Mouse (Mus musculus) liver, embryonic 16.5 days (tissue): Measurements from ENCODE around the gene Fgf10. TPM values are rescaled to one million over a fixed set of nuclear protein-coding genes. Genes with fewer than 3 reads are reported as not detected.
A peak's percentile ranks its signal among the peaks of the same experiment; 100 is the strongest.

ENCODE experiments used
- ATAC-seq: fragments of 200-750 bp; cut with Nextera tagmentation; 2 replicates; pipeline ENCODE4 v1.8.0; 2017; ENCODE audit warnings: low read depth, mild to moderate bottlenecking, moderate number of reproducible peaks, moderate library complexity
- H3K27ac ChIP-seq: fragments of 300-500 bp; sonication (generic); 2 replicates; pipeline ENCODE4 v1.5.1; 2014; ENCODE audit warnings: mild to moderate bottlenecking, low read length
- H3K27me3 ChIP-seq: fragments of 300-500 bp; sonication (generic); 2 replicates; pipeline ENCODE4 v1.6.1; 2014; ENCODE audit warnings: low read depth, low read length, mixed read lengths; ENCODE audit not compliant: control insufficient read depth, insufficient read depth
- H3K36me3 ChIP-seq: fragments of 300-500 bp; sonication (generic); 2 replicates; pipeline ENCODE4 v1.6.1; 2014; ENCODE audit warnings: mild to moderate bottlenecking; ENCODE audit not compliant: control insufficient read depth, insufficient read depth
- H3K4me1 ChIP-seq: fragments of 300-500 bp; sonication (generic); 2 replicates; pipeline ENCODE4 v1.6.1; 2014; ENCODE audit warnings: low read depth, low read length, mixed read lengths; ENCODE audit not compliant: control insufficient read depth
- H3K4me2 ChIP-seq: fragments of 300-500 bp; sonication (generic); 2 replicates; pipeline ENCODE4 v1.6.1; 2014; ENCODE audit warnings: low read depth, low read length, mixed read lengths
- H3K4me3 ChIP-seq: fragments of 300-500 bp; sonication (generic); 2 replicates; pipeline ENCODE4 v1.5.1; 2014; ENCODE audit warnings: low read depth, mild to moderate bottlenecking, low read length
- H3K9ac ChIP-seq: fragments of 300-500 bp; sonication (generic); 2 replicates; pipeline ENCODE4 v1.6.1; 2014; ENCODE audit warnings: low read depth, low read length
- H3K9me3 ChIP-seq: fragments of 300-500 bp; sonication (generic); replicated peaks from 2 replicates; pipeline ENCODE4 v1.6.1; 2016; ENCODE audit warnings: low read length; ENCODE audit not compliant: control insufficient read depth
- whole genome bisulfite sequencing: fragments of 180-500 bp; shearing (Covaris S2); extraction: QIAGEN DNeasy Blood & Tissue Kit; methylation state at CpG from one replicate; pipeline ENCODE4 v1.1.7; 2014; ENCODE audit not compliant: insufficient replicate concordance; 5-methylcytosine and 5-hydroxymethylcytosine counted together
- polyA plus RNA-seq: library from polyadenylated mRNA; unstranded; fragments of >200 nt; fragmentation: Nextera tagmentation; extraction: Ambion mirVana; gene quantifications from 2 replicates; pipeline ENCODE4 v1.2.1, GENCODE M21; 2015

The Fgf10 gene
- polyA plus RNA-seq, 1 experiment from 2014 or later, result 0.17 TPM

- WGBS, result under 1% methylated on average over 36 of the region's 36 CpGs
Observed at GRCm38 (mm10) chr13:118714284-118715065, 44.9 kb downstream of the Fgf10 start.

GRCm38 (mm10) chr13:118715066-118716018, 45.8 kb downstream of the Fgf10 start:
- Histone ChIP-seq H3K27me3 (peaks cover 37% of the 10 kb centered on the region), H3K4me1 (no peaks in the 10 kb centered on the region), H3K36me3 (no peaks in the 10 kb centered on the region), H3K27ac (no peak overlapping the region), H3K4me3 (peak overlapping the region; percentile 18), H3K4me2 (peak overlapping the region; percentile 44), H3K9ac (no peak overlapping the region), H3K9me3 (no peaks in the 10 kb centered on the region)
- no peak for ATAC-seq
- 3% methylated on average over 31 of the region's 31 CpGs for WGBS

More at GRCm38 (mm10) chr13:118714284-118715065, 44.9 kb downstream of the Fgf10 start:
- Histone ChIP-seq H3K27me3 (peaks cover 37% of the 10 kb centered on the region), H3K36me3 (no peaks in the 10 kb centered on the region), H3K4me1 (no peaks in the 10 kb centered on the region), H3K27ac (no peak overlapping the region), H3K4me3 (peak overlapping the region; percentile 18), H3K4me2 (peak overlapping the region; percentile 44), H3K9ac (no peak overlapping the region), H3K9me3 (no peaks in the 10 kb centered on the region)
- ATAC-seq, result no peak

- no peak for ATAC-seq
- peaks cover 37% of the 10 kb centered on the region for H3K27me3 ChIP-seq
- H3K4me1 ChIP-seq, result no peaks in the 10 kb centered on the region
- no peak overlapping the region for H3K4me3 ChIP-seq
- H3K27ac ChIP-seq, result no peak overlapping the region
- no peak overlapping the region for H3K9ac ChIP-seq
- no peak overlapping the region for H3K4me2 ChIP-seq
- 14% methylated on average over 8 of the region's 8 CpGs for WGBS
- H3K9me3 ChIP-seq, result no peaks in the 10 kb centered on the region
- no peaks in the 10 kb centered on the region for H3K36me3 ChIP-seq
Observed at GRCm38 (mm10) chr13:118716265-118716664, 46.7 kb downstream of the Fgf10 start.

GRCm38 (mm10) chr13:118716726-118717125, 47.1 kb downstream of the Fgf10 start:
- no peaks in the 10 kb centered on the region for H3K9me3 ChIP-seq
- H3K4me3 ChIP-seq, result no peak overlapping the region
- no peaks in the 10 kb centered on the region for H3K4me1 ChIP-seq
- H3K4me2 ChIP-seq, result no peak overlapping the region
- no peak overlapping the region for H3K27ac ChIP-seq
- H3K9ac ChIP-seq, result no peak overlapping the region
- H3K36me3 ChIP-seq, result no peaks in the 10 kb centered on the region
- no peak for ATAC-seq
- WGBS, result 59% methylated on average over 1 of the region's 1 CpGs
- peaks cover 37% of the 10 kb centered on the region for H3K27me3 ChIP-seq

- Histone ChIP-seq H3K27me3 (peaks cover 31% of the 10 kb centered on the region), H3K27ac (no peak overlapping the region), H3K4me2 (no peak overlapping the region), H3K9me3 (no peaks in the 10 kb centered on the region), H3K9ac (no peak overlapping the region), H3K4me3 (no peak overlapping the region), H3K36me3 (no peaks in the 10 kb centered on the region), H3K4me1 (no peaks in the 10 kb centered on the region)
- WGBS, result 43% methylated on average over 3 of the region's 3 CpGs
- no peak for ATAC-seq
Observed at GRCm38 (mm10) chr13:118718396-118718795, 48.8 kb downstream of the Fgf10 start.

GRCm38 (mm10) chr13:118721668-118722067, 52.1 kb downstream of the Fgf10 start:
- no peak for ATAC-seq
- Histone ChIP-seq H3K4me3 (no peak overlapping the region), H3K9ac (no peak overlapping the region), H3K4me2 (no peak overlapping the region), H3K36me3 (no peaks in the 10 kb centered on the region), H3K27me3 (no peaks in the 10 kb centered on the region), H3K27ac (no peak overlapping the region), H3K9me3 (no peaks in the 10 kb centered on the region), H3K4me1 (no peaks in the 10 kb centered on the region)
- WGBS, result 37% methylated on average over 1 of the region's 1 CpGs

- Histone ChIP-seq H3K4me3 (no peak overlapping the region), H3K36me3 (no peaks in the 10 kb centered on the region), H3K4me1 (no peaks in the 10 kb centered on the region), H3K9me3 (no peaks in the 10 kb centered on the region), H3K27ac (no peak overlapping the region), H3K27me3 (no peaks in the 10 kb centered on the region), H3K4me2 (no peak overlapping the region), H3K9ac (no peak overlapping the region)
- WGBS, result 44% methylated on average over 12 of the region's 12 CpGs
- no peak for ATAC-seq
Observed at GRCm38 (mm10) chr13:118731850-118732552, 62.4 kb downstream of the Fgf10 start.

- no peaks in the 10 kb centered on the region for H3K36me3 ChIP-seq
- no peak for ATAC-seq
- no peak overlapping the region for H3K9ac ChIP-seq
- WGBS, result 73% methylated on average over 2 of the region's 2 CpGs
- no peak overlapping the region for H3K27ac ChIP-seq
- H3K4me2 ChIP-seq, result no peak overlapping the region
- H3K9me3 ChIP-seq, result no peaks in the 10 kb centered on the region
- H3K27me3 ChIP-seq, result no peaks in the 10 kb centered on the region
- H3K4me3 ChIP-seq, result no peak overlapping the region
- H3K4me1 ChIP-seq, result no peaks in the 10 kb centered on the region
Observed at GRCm38 (mm10) chr13:118739854-118740411, 70.3 kb downstream of the Fgf10 start.
